ENCODE assay signal across 9 mouse cellular contexts in the genomic region with DNA sequence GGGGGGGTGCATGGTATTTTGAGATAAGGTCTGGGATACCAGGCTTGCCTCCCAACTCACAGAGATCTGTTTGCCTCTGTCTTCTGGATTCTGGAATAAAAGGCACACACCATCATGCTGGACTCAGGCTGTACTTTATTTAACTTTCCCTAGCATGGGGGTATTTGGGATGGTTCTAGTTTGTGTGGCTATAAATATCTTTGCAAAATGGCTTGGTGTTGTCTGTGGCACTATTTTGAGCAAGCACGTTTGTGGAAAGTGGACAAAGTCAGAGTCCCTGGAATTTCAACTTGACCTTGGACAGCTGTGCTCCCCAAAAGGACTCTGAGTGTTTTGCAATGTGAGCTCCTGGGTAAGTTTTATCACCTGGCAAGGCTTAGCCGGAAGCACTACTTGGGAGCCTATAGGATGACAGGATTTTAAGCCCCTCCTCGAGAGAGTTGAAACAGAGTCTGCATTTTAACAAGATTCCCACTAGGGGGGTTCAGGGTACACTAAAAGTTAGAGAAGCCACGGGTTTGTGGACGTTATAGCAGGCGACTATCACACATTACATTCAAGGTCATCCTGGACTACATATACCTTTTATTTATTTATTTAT. TPM values are rescaled to one million over a fixed set of nuclear protein-coding genes. Genes with fewer than 3 reads are reported as not detected.
A peak's percentile ranks its signal among the peaks of the same experiment; 100 is the strongest.
DNase-seq lines count a peak whose midpoint lies in the region; ATAC-seq and TF ChIP-seq lines count a peak whose summit lies in the region.
"Had no signal": no experiment of that assay in that cellular context is flagged by ENCODE, and none has a peak within 500 bp of the region (broad histone marks: within the 10 kb centered on the region; RNA-seq: fewer than 3 reads in every experiment).

No protein-coding gene starts in this region.

- TF ChIP-seq CTCF in CH12.LX (conservative IDR thresholded peaks at IDR 0.05 in 1 of 2, IDR thresholded peaks at IDR 0.05 in 1 of 2; ENCODE audit: low read depth in 2 of 2, low read length in 2 of 2): peak; percentile 16 to 77; a peak in 2 of 4 replicates

- no peak overlapping the region; the same call in 1 of the 2 replicates for H3K9ac ChIP-seq in CH12.LX (ENCODE audit: insufficient read depth, low read depth)
- no peak overlapping the region for H3K9ac ChIP-seq in limb, embryonic 14.5 days (ENCODE audit: low read depth, low read length, severe bottlenecking)
- H3K9ac ChIP-seq in forebrain, embryonic 12.5 days: no peak overlapping the region

- peak; percentile 78 for ATAC-seq in limb, embryonic 14.5 days (ENCODE audit: low FRiP score, low read depth)
- ATAC-seq in forebrain, embryonic 12.5 days (ENCODE audit: low FRiP score): no peak

- no peak overlapping the region for H3K27ac ChIP-seq in CH12.LX (ENCODE audit: insufficient read depth, low read depth)
- no peak overlapping the region for H3K27ac ChIP-seq in limb, embryonic 14.5 days (replicated peaks; ENCODE audit: low read depth, low read length)
- H3K27ac ChIP-seq in forebrain, embryonic 12.5 days: no peak overlapping the region
- H3K27ac ChIP-seq: macrophage had no signal

- H3K4me2 ChIP-seq in CH12.LX (ENCODE audit: insufficient read depth, low read depth, poor library complexity, severe bottlenecking): peak overlapping the region; percentile 84
- H3K4me2 ChIP-seq in limb, embryonic 14.5 days (replicated peaks; ENCODE audit: low read depth, low read length, severe bottlenecking): no peak overlapping the region
- H3K4me2 ChIP-seq in forebrain, embryonic 12.5 days: no peak overlapping the region

- in situ Hi-C loops in CH12.LX (cut with MboI; ENCODE audit: low pct_ligation_motif_present, low pct_unique_long_range_greater_than_20kb, low sequenced_read_pairs): loop anchor here (5.0 kb wide), 1 partner anchor 105 kb away; no protein-coding TSS in a partner anchor

- peaks cover 0 to 8% of the 10 kb centered on the region in 2 experiments; a peak in 3 of 4 replicates for H3K4me1 ChIP-seq in CH12.LX (ENCODE audit: control insufficient read depth in 1 of 2, insufficient read depth in 2 of 2)
- no peaks in the 10 kb centered on the region for H3K4me1 ChIP-seq in limb, embryonic 14.5 days (ENCODE audit: control insufficient read depth, insufficient read depth, low read length)
- H3K4me1 ChIP-seq in forebrain, embryonic 12.5 days: no peaks in the 10 kb centered on the region

- no peaks in the 10 kb centered on the region for H3K27me3 ChIP-seq in CH12.LX (replicated peaks)
- no peaks in the 10 kb centered on the region for H3K27me3 ChIP-seq in limb, embryonic 14.5 days (ENCODE audit: control insufficient read depth, insufficient read depth, low read length)
- H3K27me3 ChIP-seq in forebrain, embryonic 12.5 days: 0 out of 2 replicates have a peak, but pooled peaks cover 5% of the 10 kb centered on the region

- DNase-seq in adrenal gland, postnatal 14 days: peak; percentile 22
- no peak for DNase-seq in adrenal gland, adult 2 months
- DNase-seq in CH12.LX (ENCODE audit: extremely low read depth): peak; percentile 81
- peak; percentile 48 to 63 for DNase-seq in heart, adult 18-20 months
- DNase-seq in limb, embryonic 14.5 days (ENCODE audit: low spot score): peak; percentile 83
- DNase-seq in thymus, postnatal 0 days (ENCODE audit: low spot score): peak; percentile 90
- no peak for DNase-seq in layer of hippocampus, adult 9-11 months

- TF ChIP-seq RAD21 in CH12.LX (IDR thresholded peaks at IDR 0.05; ENCODE audit: low read depth, low read length): peak; percentile 77

- dilution Hi-C loops in CH12.LX (cut with MboI; ENCODE audit: extremely low pct_ligation_motif_present, extremely low pct_unique_long_range_greater_than_20kb, low sequenced_read_pairs): no loop called here

- no peaks in the 10 kb centered on the region for H3K79me2 ChIP-seq in CH12.LX (replicated peaks; ENCODE audit: control insufficient read depth, extremely low read depth, insufficient read depth, poor library complexity, severe bottlenecking)

- 16% methylated on average over 6 of the region's 6 CpGs for WGBS in limb, embryonic 14.5 days
- WGBS in forebrain, embryonic 12.5 days: 26% methylated on average over 6 of the region's 6 CpGs

- no peak for TF ChIP-seq EP300 in CH12.LX (IDR thresholded peaks at IDR 0.05; ENCODE audit: low read length)

- H3K9me3 ChIP-seq in CH12.LX (replicated peaks; ENCODE audit: low read length): peaks cover 4% of the 10 kb centered on the region
- H3K9me3 ChIP-seq in limb, embryonic 14.5 days (ENCODE audit: control insufficient read depth, low read length): no peaks in the 10 kb centered on the region
- H3K9me3 ChIP-seq in forebrain, embryonic 12.5 days: no peaks in the 10 kb centered on the region

- H3K4me3 ChIP-seq in CH12.LX (replicated peaks in 1 of 3; ENCODE audit: low read depth in 2 of 3, low read length in 2 of 3, poor library complexity in 1 of 3): no peak overlapping the region
- no peak overlapping the region for H3K4me3 ChIP-seq in limb, embryonic 14.5 days (replicated peaks; ENCODE audit: low read length)
- H3K4me3 ChIP-seq in forebrain, embryonic 12.5 days (replicated peaks): no peak overlapping the region

- TF ChIP-seq POLR2A in CH12.LX (IDR thresholded peaks at IDR 0.05; ENCODE audit: low read depth, low read length): 0 out of 2 replicates have a peak, but pooled peaks have one; percentile 36
- TF ChIP-seq POLR2A in limb, embryonic 14.5 days (IDR thresholded peaks at IDR 0.05; ENCODE audit: borderline replicate concordance, extremely low read depth, insufficient read depth, insufficient read length): no peak

- H3K36me3 ChIP-seq in CH12.LX (replicated peaks in 1 of 2; ENCODE audit: control insufficient read depth in 1 of 2, insufficient read depth in 1 of 2, low read length in 1 of 2): no peaks in the 10 kb centered on the region
- no peaks in the 10 kb centered on the region for H3K36me3 ChIP-seq in limb, embryonic 14.5 days (ENCODE audit: control insufficient read depth, insufficient read depth, low read length)
- H3K36me3 ChIP-seq in forebrain, embryonic 12.5 days (replicated peaks): no peaks in the 10 kb centered on the region

TF ChIP-seq in CH12.LX, 34 proteins besides CTCF, POLR2A, EP300 and RAD21:
- TF ChIP-seq IRF4 (IDR thresholded peaks at IDR 0.05; ENCODE audit: low read depth, low read length): no peak
- no peak for TF ChIP-seq UBTF (IDR thresholded peaks at IDR 0.05; ENCODE audit: low read depth, low read length)
- no peak for TF ChIP-seq MAX (IDR thresholded peaks at IDR 0.05; ENCODE audit: low read length)
- no peak for TF ChIP-seq JUN (IDR thresholded peaks at IDR 0.05; ENCODE audit: insufficient read depth, low read depth, low read length)
- no peak for TF ChIP-seq POLR2AphosphoS2 (IDR thresholded peaks at IDR 0.05; ENCODE audit: low read depth, low read length)
- peak; percentile 49; the same call in 1 of the 2 replicates for TF ChIP-seq ZC3H11A (IDR thresholded peaks at IDR 0.05; ENCODE audit: low read depth, low read length)
- TF ChIP-seq GABPA (IDR thresholded peaks at IDR 0.05; ENCODE audit: insufficient replicate concordance, low read depth, low read length): no peak
- no peak for TF ChIP-seq USF1 (IDR thresholded peaks at IDR 0.05; ENCODE audit: low read depth, low read length)
- TF ChIP-seq NELFE (IDR thresholded peaks at IDR 0.05; ENCODE audit: low read depth, low read length): no peak
- TF ChIP-seq SMC3 (IDR thresholded peaks at IDR 0.05; ENCODE audit: low read depth, low read length): peak; percentile 53
- TF ChIP-seq ETS1 (conservative IDR thresholded peaks at IDR 0.05; ENCODE audit: low read depth, low read length): no peak
- TF ChIP-seq ZKSCAN1 (IDR thresholded peaks at IDR 0.05; ENCODE audit: borderline replicate concordance, low read depth, low read length): no peak

RNA-seq across cellular contexts. Expression of a gene that starts 0.7 kb away (rescaled TPM):
- total RNA-seq in adrenal gland, postnatal 14 days (2021): 17.7 and 19.2 TPM in 2 replicates
- 10 to 100 TPM; 32.0 to 33.2 TPM for total RNA-seq in adrenal gland, adult 2 months (2021)
- polyA plus RNA-seq in adrenal gland, adult 2 months (2012; rRNA removed): 19.0 and 32.8 TPM in 2 replicates
- total RNA-seq in CH12.LX (2012; rRNA removed) (6.1 and 8.0 TPM in 2 replicates), CH12.LX (2014; rRNA removed) (4.6 and 4.8 TPM in 2 replicates)
- 4.5 and 6.2 TPM in 2 replicates for polyA plus RNA-seq in CH12.LX (2012; ENCODE audit: insufficient read length, low read depth)
- 10 to 100 TPM; 10.1 to 10.3 TPM for total RNA-seq in heart, adult 18-20 months (2021)
- polyA plus RNA-seq in limb, embryonic 14.5 days (2012; rRNA removed): 21.0 and 21.8 TPM in 2 replicates
- polyA plus RNA-seq in limb, embryonic 14.5 days (2014; fragmentation: Nextera tagmentation; extraction: Ambion mirVana): 13.8 and 14.8 TPM in 2 replicates
- polyA plus RNA-seq in thymus, postnatal 0 days (2015; fragmentation: Nextera tagmentation; extraction: Ambion mirVana): 33.2 and 35.9 TPM in 2 replicates
- polyA plus RNA-seq in forebrain, embryonic 12.5 days (2016; fragmentation: Nextera tagmentation; extraction: Ambion mirVana): 9.0 and 9.7 TPM in 2 replicates

RNA-seq across cellular contexts. Expression of a gene that starts 20.7 kb away (rescaled TPM):
- total RNA-seq in adrenal gland, postnatal 14 days (2021): not detected in 2 replicates
- total RNA-seq in adrenal gland, adult 2 months (2021): not detected
- polyA plus RNA-seq in adrenal gland, adult 2 months (2012; rRNA removed): not detected in 2 replicates
- total RNA-seq in CH12.LX (2012; rRNA removed) (not detected in 2 replicates), CH12.LX (2014; rRNA removed) (not detected in 2 replicates)
- polyA plus RNA-seq in CH12.LX (2012; ENCODE audit: insufficient read length, low read depth): not detected in 2 replicates
- not detected for total RNA-seq in heart, adult 18-20 months (2021)
- polyA plus RNA-seq in limb, embryonic 14.5 days (2012; rRNA removed): not detected in 2 replicates
- not detected in 2 replicates for polyA plus RNA-seq in limb, embryonic 14.5 days (2014; fragmentation: Nextera tagmentation; extraction: Ambion mirVana)
- 0.58 and 0.60 TPM in 2 replicates for polyA plus RNA-seq in thymus, postnatal 0 days (2015; fragmentation: Nextera tagmentation; extraction: Ambion mirVana)
- 0.50 TPM in 1 of 2 replicates, not detected in the other for polyA plus RNA-seq in forebrain, embryonic 12.5 days (2016; fragmentation: Nextera tagmentation; extraction: Ambion mirVana)
- polyA plus RNA-seq: macrophage had no signal

RNA-seq across cellular contexts. Expression of a gene that starts 52.6 kb away (rescaled TPM):
- 11.7 and 13.4 TPM in 2 replicates for total RNA-seq in adrenal gland, postnatal 14 days (2021)
- 10 to 100 TPM in 1 of 2 experiments, 1 to 10 TPM in 1; 9.8 to 13.6 TPM for total RNA-seq in adrenal gland, adult 2 months (2021)
- polyA plus RNA-seq in adrenal gland, adult 2 months (2012; rRNA removed): 56.8 and 67.8 TPM in 2 replicates
- total RNA-seq in CH12.LX (2012; rRNA removed) (17.8 and 18.6 TPM in 2 replicates), CH12.LX (2014; rRNA removed) (14.6 and 17.4 TPM in 2 replicates)
- 23.1 and 27.7 TPM in 2 replicates for polyA plus RNA-seq in CH12.LX (2012; ENCODE audit: insufficient read length, low read depth)
- 10 to 100 TPM; 12.2 to 12.5 TPM for total RNA-seq in heart, adult 18-20 months (2021)
- polyA plus RNA-seq in limb, embryonic 14.5 days (2012; rRNA removed): 25.0 and 35.0 TPM in 2 replicates
- polyA plus RNA-seq in limb, embryonic 14.5 days (2014; fragmentation: Nextera tagmentation; extraction: Ambion mirVana): 20.7 and 20.9 TPM in 2 replicates
- polyA plus RNA-seq in thymus, postnatal 0 days (2015; fragmentation: Nextera tagmentation; extraction: Ambion mirVana): 16.1 and 17.3 TPM in 2 replicates
- 10.4 and 11.4 TPM in 2 replicates for polyA plus RNA-seq in forebrain, embryonic 12.5 days (2016; fragmentation: Nextera tagmentation; extraction: Ambion mirVana)

Comparison
In these comparisons a context has a peak if more than half of its experiments do, and no peak if none do; other contexts are left out.
1. DNase-seq: peak in adrenal gland, postnatal 14 days (single experiment), CH12.LX (single experiment), heart, adult 18-20 months (2 of 2), limb, embryonic 14.5 days (single experiment) and thymus, postnatal 0 days (single experiment); none in adrenal gland, adult 2 months (single experiment) and layer of hippocampus, adult 9-11 months (single experiment).